Mouse (Mus musculus) kidney, postnatal 25 days (tissue): ENCODE measurements around the gene Whrn.

Experiments
- DNase-seq, 2 experiments: peaks; one replicate each; pipeline ENCODE4 v3.0.0; 2021; ENCODE audit warnings: mixed read lengths in 2 of 2

The Whrn gene

DNA sequence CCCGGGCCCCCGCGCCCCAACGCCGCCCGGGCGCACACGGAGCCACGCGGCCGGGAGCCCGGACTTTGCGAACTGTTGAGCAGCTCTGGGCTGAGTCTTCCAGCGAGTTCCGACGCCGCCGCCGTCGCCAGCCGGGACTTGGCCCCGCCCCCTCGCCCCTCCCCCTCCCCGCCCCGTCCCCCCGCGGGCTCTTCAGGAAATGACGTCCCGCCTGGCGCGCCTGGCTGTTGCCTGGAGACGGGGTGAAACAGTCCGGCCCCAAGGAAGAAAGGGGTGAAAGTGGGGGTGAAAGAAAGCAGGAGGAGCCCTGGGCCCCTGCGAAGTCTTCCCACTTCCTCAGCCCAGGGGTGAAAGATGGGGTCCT lies at the start of gene Whrn:
Gene Whrn, minus strand, starts transcription at position 77 of the 364 bp plus-strand sequence.
- peak; percentile 87 to 91 for DNase-seq

DNA sequence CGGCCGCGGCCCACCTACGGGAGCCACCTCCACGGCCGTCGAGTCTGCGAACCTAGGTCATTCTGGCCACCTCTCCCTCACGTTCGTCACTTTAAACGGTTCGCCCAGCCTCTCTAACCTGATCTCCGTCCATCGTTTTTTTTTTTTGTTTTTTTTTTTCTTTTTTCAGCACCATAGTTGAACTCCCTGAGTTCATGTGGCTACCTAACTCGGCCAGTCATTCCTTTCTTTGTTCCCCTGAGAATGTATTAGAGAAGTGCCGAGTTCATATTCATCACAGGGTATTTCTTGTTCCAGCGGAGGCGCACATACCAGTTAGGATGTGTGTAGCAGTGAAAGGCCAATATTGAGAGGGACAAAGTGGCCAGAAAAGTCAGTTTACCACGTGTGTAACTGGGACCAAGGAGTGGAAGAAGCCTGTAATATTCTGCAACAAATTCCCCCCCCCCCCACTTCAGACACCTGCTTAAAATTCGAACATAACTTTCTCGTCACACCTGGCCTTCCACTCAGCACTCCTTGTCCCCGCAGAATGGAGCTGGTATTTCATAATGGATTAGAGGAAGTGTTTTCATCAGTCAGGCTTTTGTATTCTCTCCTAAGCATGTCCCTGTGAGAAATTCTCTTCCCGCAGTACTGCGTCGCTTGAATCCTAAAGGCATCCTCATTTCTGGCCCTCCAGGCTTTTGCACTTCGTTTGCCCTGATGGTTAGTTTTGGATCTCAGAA lies 49.6 kb upstream of the Whrn start:
- no peak for DNase-seq

DNA sequence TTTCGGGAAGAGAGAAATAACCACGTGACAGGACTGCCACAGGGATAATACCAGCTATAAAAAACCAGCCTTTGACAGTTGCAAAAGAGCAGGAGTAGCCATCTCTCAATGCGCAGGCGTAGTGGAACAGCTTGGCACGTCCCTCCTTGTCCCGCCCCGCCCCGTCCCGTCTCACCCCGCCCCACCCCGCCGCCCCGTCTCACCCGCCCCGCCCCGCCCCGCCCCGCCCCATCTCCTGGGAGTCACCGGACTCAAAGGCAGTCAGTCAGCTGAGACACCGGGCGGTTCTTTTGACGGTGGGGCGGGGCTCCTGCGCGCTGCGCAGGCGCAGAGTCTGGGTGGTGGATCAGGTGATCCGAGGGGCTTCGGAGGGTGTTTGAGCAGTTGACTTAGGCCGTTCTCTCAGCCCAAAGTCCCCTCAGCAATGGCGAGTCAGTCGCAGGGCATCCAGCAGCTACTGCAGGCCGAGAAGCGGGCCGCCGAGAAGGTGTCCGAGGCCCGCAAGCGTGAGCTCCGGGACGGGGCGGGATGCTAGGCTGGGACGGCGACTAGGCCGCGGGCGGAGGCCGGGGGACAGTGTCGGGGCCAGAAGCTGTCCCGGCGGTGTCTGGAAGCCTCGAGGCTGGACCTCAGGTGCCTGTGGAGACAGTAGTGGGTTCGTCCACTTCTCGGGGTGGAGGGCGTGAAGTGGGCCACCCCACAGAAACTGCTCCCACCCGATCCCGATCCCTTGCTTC lies 48.9 kb upstream of the Whrn start, which contains the start of gene Atp6v1g1:
Gene Atp6v1g1, plus strand, starts transcription at position 279 of the 737 bp plus-strand sequence.
- DNase-seq: peak; percentile 96 to 99

GRCm38 (mm10) chr4:63543746-63544493 lies 48.1 kb upstream of the Whrn start:
- DNase-seq: peak; percentile 37 to 69

- DNase-seq: no peak
These were observed 46.4 kb upstream of the Whrn start for GRCm38 (mm10) chr4:63542209-63542608.

DNA sequence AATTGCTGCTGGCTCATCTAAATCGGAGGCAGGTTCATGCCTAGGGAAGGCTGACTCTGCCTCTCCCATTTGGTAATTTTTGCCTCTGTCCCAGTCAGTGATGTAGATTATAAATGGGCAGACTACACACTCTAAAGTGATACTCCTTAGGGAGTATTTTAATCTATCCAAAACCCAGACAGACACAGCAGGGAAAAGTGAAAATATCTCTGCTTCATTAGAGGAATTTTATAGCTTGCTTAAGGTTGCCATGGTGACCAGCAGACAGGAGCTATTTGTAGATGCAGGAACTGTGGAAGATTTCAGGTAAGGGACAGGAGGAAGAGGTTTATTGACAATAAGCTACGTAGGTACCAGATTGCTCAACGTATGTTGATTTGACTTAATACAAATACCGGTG lies 41.8 kb upstream of the Whrn start:
- no peak for DNase-seq

- DNase-seq: no peak
These were observed 34.6 kb upstream of the Whrn start for GRCm38 (mm10) chr4:63530409-63530808.

DNA sequence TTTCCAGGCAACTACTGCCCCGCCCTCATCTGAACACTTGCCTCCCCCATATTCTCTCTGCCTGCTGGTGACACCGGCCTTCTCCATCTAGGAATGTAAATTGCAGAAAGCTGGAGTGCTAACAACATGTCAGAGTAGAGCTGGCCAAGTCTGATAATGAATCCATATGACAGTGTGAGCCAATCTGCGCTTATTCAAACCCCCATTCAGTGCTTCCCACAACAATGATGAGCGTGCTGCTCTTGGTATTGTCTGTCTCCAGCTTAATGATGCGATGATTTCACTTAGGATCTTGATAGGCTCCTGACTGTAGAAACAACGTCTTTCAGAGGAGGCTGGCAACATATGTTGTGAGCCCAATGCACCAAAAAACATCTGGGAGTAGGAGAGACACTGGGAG lies 33.2 kb upstream of the Whrn start:
- no peak for DNase-seq

- peak in 1 of 2 experiments; percentile 42 for DNase-seq
These were observed 29.7 kb upstream of the Whrn start for GRCm38 (mm10) chr4:63525514-63525913.

DNA sequence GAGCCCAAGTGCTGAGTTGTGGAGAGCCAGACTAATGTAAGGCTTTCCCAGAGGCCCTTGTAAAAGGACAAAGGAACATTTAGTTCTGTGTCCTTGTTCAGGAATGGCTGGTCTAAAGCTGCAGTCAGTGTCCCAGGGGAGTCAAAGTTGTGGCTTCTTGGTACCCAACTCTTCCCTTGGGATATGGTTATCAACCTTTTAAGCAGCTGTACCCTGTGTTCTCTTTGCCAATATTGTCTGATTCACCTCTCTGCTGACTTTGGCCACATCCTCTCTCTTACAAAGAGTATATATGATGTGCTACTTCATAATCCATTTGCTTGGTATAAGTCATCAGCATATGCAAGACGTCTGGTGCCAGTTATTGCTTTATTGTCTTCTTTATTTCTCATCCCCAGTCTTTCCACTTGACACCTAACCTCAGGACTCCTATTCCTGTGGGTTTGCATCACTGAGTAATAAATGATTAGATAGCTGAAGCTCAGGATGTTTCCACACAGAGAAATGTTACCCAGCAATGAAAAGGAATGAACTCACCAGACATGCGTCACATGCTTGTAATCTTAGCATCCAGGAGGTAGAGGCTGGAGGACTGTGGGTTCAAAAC lies 26.1 kb upstream of the Whrn start:
- DNase-seq: no peak

DNA sequence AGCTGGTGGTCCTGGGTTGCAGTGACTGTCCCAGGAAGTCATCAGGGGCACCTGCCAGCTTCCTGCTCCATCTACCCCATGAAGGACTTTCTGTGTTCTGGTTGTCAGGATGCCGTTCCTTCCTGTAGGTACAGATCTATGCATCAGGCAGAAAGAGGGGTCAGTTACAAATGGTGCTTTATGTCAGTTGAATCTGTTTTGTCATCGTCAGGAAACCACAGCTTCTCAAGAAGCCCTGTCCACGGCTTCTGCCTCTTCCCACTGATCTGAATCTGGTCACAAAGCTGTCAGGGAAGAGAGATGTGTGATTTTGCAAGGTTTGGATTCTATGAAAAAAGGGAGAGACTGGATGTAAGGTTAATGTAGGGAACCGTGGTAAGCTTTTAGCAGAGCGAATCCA lies 19.2 kb upstream of the Whrn start:
- no peak for DNase-seq

DNA sequence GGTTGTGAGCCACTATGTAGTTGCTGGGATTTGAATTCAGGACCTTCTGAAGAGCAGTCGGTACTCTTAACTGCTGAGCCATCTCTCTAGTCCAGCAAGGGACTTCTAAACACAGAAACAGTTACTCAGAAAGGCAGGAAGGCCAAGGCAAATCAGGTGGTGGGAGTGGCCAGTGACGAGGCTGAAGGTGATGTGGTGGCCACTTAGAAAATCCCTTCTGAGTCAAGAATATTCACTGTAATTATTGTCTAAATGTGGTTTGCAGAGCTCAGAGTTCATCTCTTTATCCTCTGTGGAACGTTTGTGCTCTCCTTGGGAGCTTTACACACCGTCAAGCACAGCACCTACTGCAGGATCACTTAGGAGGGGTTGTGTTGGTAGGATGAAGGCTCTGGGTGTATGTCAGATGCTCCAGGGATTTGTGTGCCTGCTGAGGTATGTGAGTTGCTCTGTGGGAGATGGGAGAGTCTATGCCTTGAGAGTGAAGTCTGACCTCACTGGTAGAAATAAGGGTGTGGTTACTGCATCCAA lies 18.7 kb upstream of the Whrn start:
- DNase-seq: peak; percentile 28 to 52

- DNase-seq: no peak
These were observed 17.1 kb upstream of the Whrn start for GRCm38 (mm10) chr4:63512921-63513320.

DNA sequence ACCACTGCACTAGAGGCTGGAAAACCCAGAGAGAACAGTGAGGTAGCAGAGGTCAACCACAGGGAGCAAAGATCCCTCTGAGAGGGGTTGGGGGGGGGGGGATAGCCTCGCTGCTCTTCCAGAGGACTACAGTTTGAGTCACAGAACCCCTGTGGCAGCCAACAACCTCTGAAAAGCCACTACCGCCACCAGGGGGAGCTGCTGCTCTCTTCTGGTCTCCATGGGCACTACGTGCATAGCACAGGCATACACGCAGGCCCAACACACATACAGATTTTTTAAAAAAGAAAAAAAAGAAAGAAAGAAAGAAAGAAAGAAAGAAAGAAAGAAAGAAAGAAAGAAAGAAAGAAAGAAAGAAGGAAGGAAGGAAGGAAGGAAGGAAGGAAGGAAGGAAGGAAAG lies 12.4 kb upstream of the Whrn start:
- peak; percentile 80 to 92 for DNase-seq

- no peak for DNase-seq
These were observed 11.7 kb upstream of the Whrn start for GRCm38 (mm10) chr4:63507478-63507877.

- no peak for DNase-seq
These were observed 8.2 kb upstream of the Whrn start for GRCm38 (mm10) chr4:63503949-63504348.

- DNase-seq: no peak
These were observed 5.3 kb upstream of the Whrn start for GRCm38 (mm10) chr4:63501050-63501449.

- DNase-seq: no peak
These were observed 2.6 kb upstream of the Whrn start for GRCm38 (mm10) chr4:63498346-63498745.

DNA sequence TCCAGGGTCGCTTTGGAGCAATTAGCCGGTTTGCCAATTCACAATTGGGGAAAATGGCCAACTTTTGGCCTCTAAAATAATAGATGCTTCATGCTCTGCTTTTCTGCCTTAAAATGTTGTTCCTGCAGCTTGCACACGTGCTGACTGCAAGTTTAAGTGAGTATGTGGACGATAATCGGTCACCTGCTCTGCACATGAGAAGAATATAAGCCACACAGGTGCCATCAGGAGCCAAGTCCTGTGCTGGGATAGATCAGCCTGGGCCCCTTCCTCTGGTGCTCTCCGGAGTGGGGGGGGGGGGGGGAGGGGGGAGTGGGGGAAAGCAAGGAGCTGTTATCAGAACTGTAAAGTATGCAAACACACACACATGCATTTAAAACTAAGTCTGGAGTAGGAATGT lies 521 bp upstream of the Whrn start:
- no peak for DNase-seq

DNA sequence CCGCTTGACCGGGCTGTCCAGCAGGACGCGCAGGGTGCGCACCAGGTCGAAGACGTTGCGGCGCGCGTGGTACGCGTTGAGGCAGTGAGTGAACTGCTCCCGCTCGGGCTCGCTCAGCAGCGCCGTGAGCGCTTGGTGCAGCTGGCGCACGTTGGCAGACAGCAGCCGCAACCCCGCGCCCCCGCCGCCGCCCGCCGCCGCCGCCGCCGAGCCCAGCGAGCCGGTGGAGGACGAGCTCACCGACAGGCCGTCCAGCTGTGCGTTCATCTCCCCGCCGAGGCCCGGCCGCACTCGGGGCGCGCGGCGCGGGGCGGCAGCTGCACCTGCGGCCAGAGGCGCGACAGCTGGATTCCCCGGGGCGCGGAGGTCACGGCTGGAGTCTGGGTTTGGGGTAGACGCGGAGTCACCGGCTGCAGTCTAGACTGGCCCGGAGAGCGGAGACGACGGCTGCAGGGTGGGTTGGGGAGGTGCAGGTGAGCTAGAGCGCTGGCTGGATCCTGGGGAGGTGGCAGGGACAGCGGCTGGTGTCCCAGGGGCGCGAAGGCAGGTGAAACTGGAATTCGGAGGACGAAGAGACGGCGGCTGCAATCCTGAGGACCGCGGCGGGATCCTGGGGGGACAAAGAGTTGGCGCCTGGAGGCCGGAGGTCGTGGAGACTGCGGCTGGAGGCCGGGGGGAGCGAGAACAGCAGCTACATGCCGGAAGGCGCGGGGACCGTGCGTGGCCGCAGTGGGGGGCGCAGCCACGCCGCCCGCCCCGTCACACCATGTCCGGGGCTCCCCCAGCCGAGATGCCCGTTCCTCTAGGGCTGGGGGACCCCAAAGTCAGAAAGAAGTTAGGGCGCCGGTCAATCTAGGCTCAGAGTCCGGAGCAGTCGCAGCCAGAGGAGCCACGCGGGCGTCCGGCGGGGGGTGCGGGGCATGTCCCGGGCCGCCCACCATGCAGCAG lies 550 bp downstream of the Whrn start:
- DNase-seq: peak; percentile 43 to 60

DNA sequence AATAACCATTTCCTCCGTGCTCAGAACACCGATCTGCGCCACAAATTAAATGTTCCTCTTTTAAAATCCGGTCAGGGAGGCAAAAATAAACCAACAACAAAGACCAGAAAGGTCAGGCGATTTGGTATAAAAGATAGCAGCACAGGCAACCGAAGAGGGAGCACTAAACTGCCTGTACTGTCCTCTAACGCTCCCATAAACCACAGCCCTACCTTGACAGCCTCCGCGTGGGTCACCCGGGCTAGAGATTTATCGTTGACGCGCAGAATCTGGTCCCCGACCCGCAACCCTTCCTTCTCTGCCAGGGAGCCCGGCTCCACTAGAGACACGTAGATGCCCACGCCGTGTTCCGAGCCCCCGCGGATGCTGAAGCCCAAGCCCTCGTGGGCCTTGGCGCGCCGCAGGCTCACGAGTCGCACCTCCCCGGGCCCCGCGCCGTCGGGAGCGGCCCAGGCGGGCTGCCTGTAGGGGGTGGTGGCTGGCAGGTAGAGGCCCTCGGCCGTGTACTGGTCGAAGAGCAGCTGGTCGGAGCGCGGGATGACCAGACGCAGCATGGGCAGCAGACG lies 1.3 kb downstream of the Whrn start:
- DNase-seq: peak in 1 of 2 experiments; percentile 80
